Mouse (Mus musculus) embryonic facial prominence, embryonic 14.5 days (tissue): ENCODE measurements around the gene Mis18bp1. TPM values are rescaled to one million over a fixed set of nuclear protein-coding genes. Genes with fewer than 3 reads are reported as not detected.

Experiments used
- polyA plus RNA-seq: library from polyadenylated mRNA; unstranded; fragments of >200 nt; fragmentation: Nextera tagmentation; extraction: Ambion mirVana; gene quantifications from 2 replicates; pipeline ENCODE4 v1.2.1, GENCODE M21; 2014

Mis18bp1 gene
- polyA plus RNA-seq, 1 experiment from 2014 or later: 38.0 TPM

Other genes with a start within 250 kb of the Mis18bp1 start
- gene Klhl28, start 207.1 kb downstream of the Mis18bp1 start, polyA plus RNA-seq: 16.7 and 18.8 TPM in 2 replicates
- 26.3 and 28.6 TPM in 2 replicates for gene Togaram1, start 206.8 kb downstream of the Mis18bp1 start, polyA plus RNA-seq
- 47.3 and 50.6 TPM in 2 replicates for gene Prpf39, start 136.3 kb downstream of the Mis18bp1 start, polyA plus RNA-seq
- gene Fkbp3, start 98.6 kb downstream of the Mis18bp1 start, polyA plus RNA-seq: 389 and 391 TPM in 2 replicates
- gene Fancm, start 97.0 kb downstream of the Mis18bp1 start, polyA plus RNA-seq: 7.4 and 10.0 TPM in 2 replicates
- gene Wdr20rt, start 52.9 kb upstream of the Mis18bp1 start, polyA plus RNA-seq: not detected in 2 replicates